10 mouse cellular contexts compared by ENCODE assay signal in the genomic region with DNA sequence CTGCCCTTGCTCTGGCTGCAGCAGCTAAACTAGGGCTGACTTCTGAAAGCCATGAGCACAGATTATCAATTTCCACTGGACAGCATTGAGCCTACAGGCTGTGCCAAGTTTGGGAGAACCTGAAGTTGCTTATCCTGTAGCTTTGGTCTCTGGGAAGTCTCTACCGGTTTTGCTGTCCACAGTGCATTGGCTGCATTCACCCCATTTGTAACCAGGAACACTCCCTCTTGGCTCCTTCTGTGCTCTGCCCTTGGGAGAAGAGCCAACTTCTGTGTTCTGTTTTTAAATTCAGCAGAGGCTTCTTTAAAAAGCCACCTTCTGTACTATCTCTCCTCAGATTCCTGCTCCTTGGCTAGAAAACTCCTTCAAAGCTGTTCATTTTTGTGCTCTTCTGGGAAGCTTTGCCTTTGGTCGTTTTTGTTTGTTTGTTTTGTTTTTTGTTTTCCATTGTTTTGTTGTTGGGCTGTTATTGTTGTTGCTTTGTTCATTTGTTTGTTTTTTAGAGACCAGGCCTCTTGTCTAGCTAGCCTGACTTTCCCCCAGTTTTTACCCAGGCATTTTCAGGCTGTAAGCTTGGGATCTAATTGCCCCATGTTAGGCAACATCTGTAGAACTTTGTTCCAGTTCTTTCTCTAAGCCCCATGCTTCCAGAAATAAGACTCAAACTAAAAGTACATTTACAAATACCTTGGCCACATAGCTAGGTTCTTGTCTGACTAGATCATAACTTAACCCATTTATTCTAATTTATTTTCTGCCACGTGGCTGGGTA.
DNase-seq lines count a peak whose midpoint lies in the region; ATAC-seq and TF ChIP-seq lines count a peak whose summit lies in the region.
"Had no signal": no experiment of that assay in that cellular context is flagged by ENCODE, and none has a peak within 500 bp of the region (broad histone marks: within the 10 kb centered on the region; RNA-seq: fewer than 3 reads in every experiment).

No protein-coding gene starts in this region.

- WGBS in heart, postnatal 0 days: 38% methylated on average over 3 of the region's 3 CpGs
- WGBS in midbrain, postnatal 0 days: 66% methylated on average over 3 of the region's 3 CpGs

- no peak for TF ChIP-seq EP300 in heart, postnatal 0 days (IDR thresholded peaks at IDR 0.05; ENCODE audit: low read depth)

- no peak overlapping the region for H3K9ac ChIP-seq in heart, postnatal 0 days (replicated peaks; ENCODE audit: low read depth, low read length)
- no peak overlapping the region for H3K9ac ChIP-seq in midbrain, postnatal 0 days (replicated peaks; ENCODE audit: low read length, poor library complexity, severe bottlenecking)
- H3K9ac ChIP-seq: embryonic facial prominence, embryonic 15.5 days had no signal

- intact Hi-C loops in heart, postnatal 25 days (cut with DNase I): no loop called here

- no peaks in the 10 kb centered on the region for H3K36me3 ChIP-seq in heart, postnatal 0 days (replicated peaks; ENCODE audit: control insufficient read depth, insufficient read depth, low read length)
- H3K36me3 ChIP-seq in midbrain, postnatal 0 days (ENCODE audit: insufficient read depth, low read length): no peaks in the 10 kb centered on the region
- H3K36me3 ChIP-seq: embryonic facial prominence, embryonic 15.5 days had no signal

- TF ChIP-seq CTCF in heart, postnatal 0 days (IDR thresholded peaks at IDR 0.05; ENCODE audit: low read depth): no peak
- TF ChIP-seq CTCF in midbrain, postnatal 0 days (IDR thresholded peaks at IDR 0.05): no peak

- no peaks in the 10 kb centered on the region for H3K27me3 ChIP-seq in heart, postnatal 0 days (ENCODE audit: control insufficient read depth, insufficient read depth, low read length)
- no peaks in the 10 kb centered on the region for H3K27me3 ChIP-seq in midbrain, postnatal 0 days (ENCODE audit: insufficient read depth, low read length)
- H3K27me3 ChIP-seq: embryonic facial prominence, embryonic 15.5 days had no signal

- no peak overlapping the region for H3K4me3 ChIP-seq in heart, postnatal 0 days (ENCODE audit: low read depth, low read length)
- no peak overlapping the region for H3K4me3 ChIP-seq in midbrain, postnatal 0 days (ENCODE audit: low read depth, low read length)
- H3K4me3 ChIP-seq: embryonic facial prominence, embryonic 15.5 days had no signal

- 0 out of 2 replicates have a peak overlapping the region, but pooled peaks have one; percentile 20 for H3K27ac ChIP-seq in heart, postnatal 0 days (ENCODE audit: low read depth)
- H3K27ac ChIP-seq in midbrain, postnatal 0 days (ENCODE audit: low read depth, low read length): no peak overlapping the region
- H3K27ac ChIP-seq: embryonic facial prominence, embryonic 15.5 days had no signal

- no peaks in the 10 kb centered on the region for H3K9me3 ChIP-seq in heart, postnatal 0 days (replicated peaks; ENCODE audit: control insufficient read depth, low read length)
- no peaks in the 10 kb centered on the region for H3K9me3 ChIP-seq in midbrain, postnatal 0 days (ENCODE audit: low read length)
- H3K9me3 ChIP-seq: embryonic facial prominence, embryonic 15.5 days had no signal

- ATAC-seq in heart, postnatal 0 days (ENCODE audit: insufficient read depth, low read depth): peak; percentile 67; the same call in 1 of the 2 replicates
- ATAC-seq in midbrain, postnatal 0 days (ENCODE audit: low FRiP score): no peak
- ATAC-seq: hindbrain, embryonic 16.5 days had no signal

- no peak overlapping the region for H3K4me2 ChIP-seq in heart, postnatal 0 days (ENCODE audit: low read depth, low read length)
- H3K4me2 ChIP-seq in midbrain, postnatal 0 days (ENCODE audit: low read depth, low read length, poor library complexity, severe bottlenecking): no peak overlapping the region
- H3K4me2 ChIP-seq: embryonic facial prominence, embryonic 15.5 days had no signal

- peak; percentile 37 to 68 for DNase-seq in heart, adult 18-20 months
- no peak for DNase-seq in heart, postnatal 25 days (ENCODE audit: low spot score)
- peak; percentile 4 for DNase-seq in right cerebral cortex, adult 2 months (ENCODE audit: low spot score in 2 of 2)
- DNase-seq in right cerebral cortex, postnatal 14 days: no peak
- no peak for DNase-seq in heart, postnatal 0 days (ENCODE audit: low spot score)
- peak; percentile 62 for DNase-seq in testis, postnatal 14 days (ENCODE audit: low spot score)
- no peak for DNase-seq in midbrain, postnatal 0 days (ENCODE audit: low spot score)
- no peak for DNase-seq in left cerebral cortex, adult 11 months (ENCODE audit: low spot score)

- H3K4me1 ChIP-seq in heart, postnatal 0 days (ENCODE audit: control insufficient read depth, insufficient read depth): no peaks in the 10 kb centered on the region
- no peaks in the 10 kb centered on the region for H3K4me1 ChIP-seq in midbrain, postnatal 0 days (ENCODE audit: insufficient read depth, low read length)
- H3K4me1 ChIP-seq: embryonic facial prominence, embryonic 15.5 days had no signal

Comparison
In these comparisons a context has a peak if more than half of its experiments do, and no peak if none do; other contexts are left out.
1. DNase-seq: peak in heart, adult 18-20 months (2 of 2), right cerebral cortex, adult 2 months (2 of 2) and testis, postnatal 14 days (single experiment); none in heart, postnatal 25 days (single experiment), right cerebral cortex, postnatal 14 days (single experiment), heart, postnatal 0 days (single experiment), midbrain, postnatal 0 days (single experiment) and left cerebral cortex, adult 11 months (single experiment).